Mouse (Mus musculus): ENCODE data around the gene Lif.

DNA sequence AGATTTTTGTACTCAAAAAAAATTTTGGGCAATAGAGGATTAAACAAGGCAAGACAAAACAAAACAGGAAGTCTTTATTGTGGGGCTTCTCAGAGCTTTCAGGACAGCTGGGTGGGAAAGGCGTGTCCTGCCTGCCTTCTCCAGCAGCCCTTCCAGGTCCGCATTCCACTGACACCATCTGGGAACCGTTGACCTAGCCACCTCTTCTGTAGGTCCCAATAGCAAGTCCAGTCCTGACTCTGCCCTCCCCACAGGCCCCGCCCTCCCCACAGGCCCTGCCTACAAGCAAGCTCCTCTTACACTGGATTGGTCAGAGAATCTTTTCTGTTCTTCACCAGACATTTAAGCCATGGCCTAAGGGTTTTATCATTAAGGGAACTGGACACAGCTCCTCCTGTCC is 26.3 kb downstream of the Lif start:
- TF ChIP-seq POLR2A (IDR thresholded peaks at IDR 0.05; ENCODE audit: insufficient read depth, low read depth, low read length) (no peak), CTCF (IDR thresholded peaks at IDR 0.05; ENCODE audit: insufficient read depth, low read depth, low read length) (no peak)
